Mouse (Mus musculus) 3T3-L1 (cell line): Measurements from ENCODE around the gene Kcnma1.

Experiments used
- DNase-seq: peaks from one replicate; pipeline ENCODE4 v3.0.0-alpha.2; 2015; ENCODE audit warnings: low read depth, low spot score

The Kcnma1 gene

GRCm38 (mm10) chr14:23305288-23305687 is 709.0 kb downstream of the Kcnma1 start:
- DNase-seq: no peak

- no peak for DNase-seq
Observed at GRCm38 (mm10) chr14:23300443-23300842, 713.8 kb downstream of the Kcnma1 start.

GRCm38 (mm10) chr14:23290634-23291033 is 723.7 kb downstream of the Kcnma1 start:
- DNase-seq: peak; percentile 13

GRCm38 (mm10) chr14:23266554-23267309 is 747.6 kb downstream of the Kcnma1 start:
- DNase-seq: peak; percentile 9

GRCm38 (mm10) chr14:23253154-23253553 is 761.1 kb downstream of the Kcnma1 start:
- no peak for DNase-seq

GRCm38 (mm10) chr14:23244446-23244845 is 769.8 kb downstream of the Kcnma1 start:
- DNase-seq: no peak

GRCm38 (mm10) chr14:23243857-23244256 is 770.4 kb downstream of the Kcnma1 start:
- DNase-seq: peak; percentile 41
